Mouse (Mus musculus): ENCODE results near the gene Rnf187.
A peak's percentile ranks its signal among the peaks of the same experiment; 100 is the strongest.

GRCm38 (mm10) chr11:58978706-58979030 is 40.0 kb upstream of the Rnf187 start:
- TF ChIP-seq CTCF (IDR thresholded peaks at IDR 0.05; ENCODE audit: borderline replicate concordance, insufficient read depth, low read length) (no peak), POLR2A (IDR thresholded peaks at IDR 0.05; ENCODE audit: low read depth, low read length) (peak; percentile 17; the same call in 1 of the 2 replicates)

All from embryonic fibroblast, embryonic 13.5 days (primary cell).